Mouse (Mus musculus) G1E (cell line): ENCODE data around the gene 2210011C24Rik.

ENCODE experiments used
- CTCF ChIP-seq: IDR thresholded peaks from 2 replicates; pipeline ENCODE4 v1.5.1; 2012; ENCODE audit warnings: low read depth, low read length, inconsistent platforms, mixed read lengths
- POLR2AphosphoS5 ChIP-seq: IDR thresholded peaks from 2 replicates; pipeline ENCODE4 v1.6.1; 2012; ENCODE audit warnings: low read depth, low read length, inconsistent platforms; ENCODE audit not compliant: insufficient replicate concordance
- TAL1 ChIP-seq: conservative IDR thresholded peaks from 2 replicates; pipeline ENCODE4 v1.6.1; 2012; ENCODE audit warnings: low read depth, low read length, inconsistent platforms, mixed read lengths

- no peak for TF ChIP-seq CTCF
- TF ChIP-seq TAL1, result no peak
- TF ChIP-seq POLR2AphosphoS5, result no peak
Observed at GRCm38 (mm10) chr8:83972150-83973120, 39.5 kb downstream of the 2210011C24Rik start, which contains the start of gene Prkaca.
